Mouse (Mus musculus): ENCODE data around the gene Plcb2.

The Plcb2 gene

DNA sequence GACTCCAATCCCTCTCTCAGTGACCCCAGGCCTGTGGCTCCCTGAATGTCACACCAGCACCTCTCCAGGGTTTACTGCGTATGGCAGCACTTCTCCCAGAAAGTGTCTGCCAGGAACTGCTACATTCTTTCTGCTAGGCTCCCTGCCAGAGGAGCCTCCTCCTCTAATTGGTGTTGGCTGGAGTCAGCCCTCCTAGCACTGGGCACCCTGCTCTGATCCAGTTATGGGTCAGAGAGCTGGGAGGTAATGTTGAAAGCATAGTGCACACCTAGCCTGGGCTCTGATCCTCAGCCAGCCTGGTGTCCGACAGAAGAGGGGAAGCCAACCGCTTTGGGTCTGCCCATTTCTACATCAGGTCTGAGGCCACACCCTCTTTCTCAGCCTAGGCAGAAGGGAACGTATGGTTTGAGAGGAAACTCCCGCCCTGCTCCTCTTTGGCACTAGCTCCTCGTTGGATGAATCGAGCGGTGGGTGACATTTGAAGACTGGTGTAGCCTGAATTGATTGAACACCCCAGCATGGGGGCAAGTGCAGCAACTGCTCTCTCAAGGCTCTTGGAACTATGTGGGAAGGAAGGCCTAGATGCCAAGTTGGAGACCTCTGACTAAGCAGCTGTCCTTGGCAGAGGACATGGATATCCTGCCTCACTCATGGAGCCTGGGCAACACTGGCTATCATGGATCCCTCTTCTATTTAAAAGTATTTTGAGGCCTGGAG is 45.5 kb downstream of the Plcb2 start:
- peak; percentile 64 to 70 for DNase-seq

DNA sequence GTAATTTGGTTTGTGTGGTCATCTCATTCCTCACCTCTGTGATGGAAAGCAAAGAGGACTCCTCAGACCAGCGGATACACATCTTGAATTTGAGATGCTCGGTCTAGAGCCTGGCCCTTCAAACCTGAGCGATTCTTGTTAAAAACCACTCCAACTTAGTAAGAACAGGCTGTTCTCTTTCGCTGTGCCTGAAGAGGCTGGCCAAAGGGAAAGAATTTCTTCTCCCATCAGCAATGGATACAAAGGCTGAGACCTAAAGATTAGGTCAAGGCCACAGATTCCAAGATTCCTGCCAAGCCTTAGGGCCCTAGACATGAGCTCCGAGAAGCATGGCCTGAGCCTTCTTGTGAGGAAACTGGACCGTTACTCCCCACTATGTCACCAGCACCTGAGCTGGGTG is 47.3 kb downstream of the Plcb2 start:
- DNase-seq: no peak

DNA sequence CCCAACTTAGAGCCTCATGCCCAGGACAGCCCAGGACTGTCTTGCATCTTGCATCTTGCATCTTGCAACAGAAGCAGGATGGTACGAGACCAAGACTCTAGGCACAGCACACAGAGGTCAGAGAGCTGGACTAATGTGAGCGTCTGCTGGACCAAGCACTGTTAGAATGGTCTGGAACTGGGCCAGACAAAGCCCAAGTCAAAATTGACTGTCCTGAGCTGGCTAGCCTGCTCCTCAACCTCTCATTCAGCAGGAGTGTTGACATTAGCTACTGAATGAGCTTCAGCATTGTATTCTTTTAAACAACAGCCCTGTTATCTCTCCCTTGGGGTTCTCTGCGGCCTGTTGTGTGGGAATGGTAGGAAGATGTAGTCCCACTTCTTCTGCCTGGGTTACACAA is 48.7 kb downstream of the Plcb2 start:
- DNase-seq: no peak

DNA sequence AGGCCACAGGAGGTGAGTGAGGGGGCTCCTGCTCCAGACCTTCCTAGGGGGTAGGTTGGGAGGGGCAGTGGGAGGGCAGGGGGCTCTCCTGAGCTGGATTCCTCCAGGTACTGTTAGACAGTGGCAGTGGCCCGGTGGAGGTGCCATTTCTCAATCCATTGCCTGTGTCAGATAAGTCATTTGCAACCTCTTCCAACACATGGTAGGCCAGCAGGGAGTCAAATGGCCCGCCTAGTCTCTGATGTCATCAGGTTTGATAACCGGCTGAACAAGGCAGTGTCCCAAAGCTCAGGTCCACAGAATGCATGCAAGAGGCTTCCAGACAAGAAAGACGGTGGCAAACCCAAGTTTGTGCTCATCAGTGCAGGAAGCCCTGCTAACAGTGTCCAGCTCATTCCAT is 50.4 kb downstream of the Plcb2 start:
- peak in 1 of 2 experiments; percentile 41 for DNase-seq

DNA sequence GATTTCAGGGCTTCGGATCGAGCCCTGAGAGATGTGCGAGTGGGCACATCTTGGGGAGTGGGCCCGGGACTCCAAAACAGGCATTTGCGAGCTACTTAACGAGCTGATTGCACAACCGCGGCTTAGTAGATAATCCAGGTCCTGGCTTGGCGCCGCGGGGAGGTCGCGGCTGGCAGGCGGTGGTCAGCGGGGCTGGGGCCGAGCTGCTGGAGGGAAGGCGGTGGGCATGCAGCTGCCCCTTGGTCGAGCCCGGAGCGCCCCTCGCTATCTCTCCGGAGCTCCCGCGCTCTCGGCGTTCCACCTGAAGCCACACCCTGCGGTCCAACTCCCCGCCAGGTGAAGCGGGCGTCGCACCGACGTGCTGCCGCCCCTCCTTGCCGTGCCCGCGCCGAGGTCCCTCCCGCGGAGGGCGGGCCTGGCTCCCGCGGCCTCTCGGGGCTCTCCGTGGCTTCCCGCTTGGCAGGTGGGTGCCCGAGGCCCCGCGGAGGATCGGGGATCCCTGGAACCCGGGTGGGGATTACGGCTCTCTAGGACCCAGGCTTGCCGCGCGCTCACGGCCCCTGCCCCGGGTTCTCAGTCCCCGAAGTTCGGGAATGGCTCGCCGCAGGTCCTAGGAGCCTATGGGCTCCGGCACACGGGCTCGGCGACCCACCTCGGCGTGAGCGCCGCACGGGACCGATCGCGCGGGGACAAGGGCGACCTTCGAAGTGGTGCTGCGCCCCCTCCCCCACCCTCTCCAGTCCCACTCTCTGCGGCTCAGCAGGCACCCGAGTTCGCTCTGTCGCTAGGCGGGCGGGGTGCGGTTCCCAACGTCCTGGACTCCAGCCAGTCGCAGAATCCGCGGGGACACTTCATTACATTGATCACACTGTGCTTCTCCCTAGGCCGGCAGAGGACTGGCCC is 51.1 kb downstream of the Plcb2 start:
- DNase-seq: peak in 1 of 2 experiments; percentile 62

DNA sequence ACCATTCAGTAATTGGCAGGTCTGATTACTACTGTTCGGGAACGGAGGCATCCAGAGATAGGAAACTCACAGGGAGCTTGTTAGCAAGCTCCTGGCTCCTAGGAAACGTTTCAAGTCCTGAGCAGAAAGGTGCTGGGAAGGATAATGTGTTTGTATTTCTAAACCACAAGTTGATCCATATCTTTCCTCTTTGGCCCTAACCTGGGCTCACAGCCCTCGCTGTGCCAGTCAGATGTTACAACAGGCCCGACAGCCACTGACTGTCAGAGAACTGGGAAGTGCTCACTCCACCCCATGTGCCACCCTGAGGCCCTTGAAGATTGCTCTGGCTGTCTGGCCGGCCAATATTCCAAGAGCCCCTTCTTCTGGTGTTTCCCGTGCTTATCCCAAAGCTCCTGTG is 53.7 kb downstream of the Plcb2 start:
- DNase-seq: no peak

DNA sequence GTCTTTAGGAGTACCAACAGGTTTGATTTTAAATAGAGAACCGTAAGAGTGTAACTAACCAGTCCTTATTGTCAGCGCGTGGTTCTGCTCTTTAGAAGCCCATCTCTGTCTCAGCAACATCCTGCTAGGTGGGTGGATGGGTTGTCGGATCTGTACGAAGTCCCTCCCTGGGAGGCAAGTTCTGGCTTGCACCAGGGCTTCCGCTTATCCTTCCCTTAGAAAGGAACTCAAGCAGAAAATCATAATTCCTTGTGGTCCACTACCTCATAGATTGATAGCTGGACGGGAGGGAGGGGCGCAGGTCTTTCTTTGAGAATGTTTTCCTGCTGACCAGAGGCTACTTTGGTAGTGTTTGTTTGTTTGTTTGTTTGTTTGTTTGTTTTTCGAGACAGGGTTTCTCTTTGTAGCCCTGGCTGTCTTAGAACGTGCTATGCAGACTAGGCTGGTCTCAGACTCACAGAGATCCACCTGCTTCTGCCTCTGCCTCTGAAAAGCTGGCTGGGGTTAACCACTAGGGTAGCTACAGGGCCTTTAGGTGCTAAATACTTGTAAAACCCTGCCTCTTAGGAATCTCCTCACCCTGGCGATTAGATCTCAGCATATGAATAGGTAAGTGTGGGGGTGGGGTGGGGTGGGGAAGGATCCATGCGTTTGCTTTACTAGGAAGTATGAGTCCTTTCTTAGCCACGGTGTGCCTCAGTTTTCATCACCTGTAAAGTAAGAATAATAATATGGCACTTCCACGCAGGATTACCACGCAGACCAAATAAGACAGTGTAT is 54.4 kb downstream of the Plcb2 start:
- DNase-seq: no peak

DNA sequence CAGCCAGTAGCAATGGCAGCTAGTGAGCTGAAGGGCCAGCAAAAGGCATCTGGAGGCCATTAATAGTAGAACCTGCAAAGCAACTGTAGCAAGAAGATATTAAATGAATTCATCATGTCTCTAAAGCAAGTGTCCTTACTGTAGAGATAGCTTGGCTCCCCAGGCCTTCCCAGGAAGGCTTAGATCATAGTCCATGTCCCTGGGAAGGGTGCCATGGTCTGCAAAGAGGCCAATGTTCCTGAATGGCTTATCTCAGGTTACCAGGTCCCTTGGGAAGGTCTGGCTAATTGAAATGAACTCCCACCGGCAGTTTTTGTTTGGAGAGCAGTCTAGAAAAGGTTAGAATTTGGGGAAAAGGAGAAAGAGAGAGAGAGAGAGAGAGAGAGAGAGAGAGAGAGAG is 56.5 kb downstream of the Plcb2 start:
- peak in 1 of 2 experiments; percentile 66 for DNase-seq

DNA sequence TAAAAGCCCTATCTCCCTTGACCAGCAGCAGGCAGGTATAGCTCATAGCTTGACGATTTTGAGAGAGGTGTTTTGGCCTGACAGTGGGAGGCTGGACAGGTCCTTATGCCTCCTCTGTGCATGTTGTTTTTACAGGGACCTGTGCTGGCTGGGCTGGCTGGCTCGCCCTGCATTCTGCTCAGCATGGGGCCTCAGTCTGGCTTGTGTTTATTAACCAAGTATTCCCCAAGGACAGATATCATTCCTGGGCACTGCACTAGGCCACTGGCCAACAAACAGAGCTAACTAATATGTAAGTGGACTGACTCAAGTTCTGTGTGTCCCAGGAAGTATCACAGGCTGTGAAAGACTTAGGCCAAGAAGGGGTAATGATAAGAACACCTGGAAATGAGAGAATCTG is 58.5 kb downstream of the Plcb2 start:
- DNase-seq: peak; percentile 72 to 86

DNA sequence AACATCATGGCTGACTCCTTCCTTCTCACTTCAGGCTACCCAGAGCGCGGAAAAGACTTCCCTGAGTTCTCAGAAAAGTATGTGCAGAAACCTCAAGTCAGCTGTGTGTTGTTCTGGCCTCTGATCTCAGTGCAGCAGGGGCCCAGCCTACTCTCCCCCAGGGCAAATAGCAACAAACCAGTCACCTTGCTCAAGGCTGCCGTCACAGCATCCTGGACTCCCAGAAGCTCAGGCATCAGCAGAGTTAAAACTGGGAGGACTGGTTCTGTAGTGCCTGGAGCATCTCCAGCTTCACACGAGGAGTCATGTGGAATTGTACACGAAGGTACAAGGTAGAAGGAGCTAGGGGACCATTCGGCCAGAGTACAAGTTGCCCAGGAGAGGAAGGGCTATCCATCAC is 59.0 kb downstream of the Plcb2 start:
- peak; percentile 68 to 83 for DNase-seq

DNA sequence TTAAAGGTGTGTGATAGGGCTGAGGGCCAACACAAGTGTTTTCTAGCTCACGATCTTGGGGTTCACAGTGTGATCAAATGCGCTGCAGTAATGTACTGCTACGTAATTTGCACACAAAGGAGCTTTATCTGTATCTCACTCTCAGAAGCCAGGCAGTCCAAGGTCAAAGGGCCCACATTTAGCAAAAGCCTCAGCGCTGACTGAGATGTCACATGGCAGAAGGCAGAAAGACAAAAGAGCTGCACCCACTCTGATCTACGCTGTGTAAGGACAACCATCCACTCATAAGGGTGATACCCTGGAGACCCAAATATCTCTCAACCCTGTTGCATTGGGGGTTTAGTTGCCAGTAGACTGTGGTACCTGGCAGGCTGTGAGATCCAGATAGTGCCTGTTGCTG is 61.1 kb downstream of the Plcb2 start:
- DNase-seq: no peak

DNA sequence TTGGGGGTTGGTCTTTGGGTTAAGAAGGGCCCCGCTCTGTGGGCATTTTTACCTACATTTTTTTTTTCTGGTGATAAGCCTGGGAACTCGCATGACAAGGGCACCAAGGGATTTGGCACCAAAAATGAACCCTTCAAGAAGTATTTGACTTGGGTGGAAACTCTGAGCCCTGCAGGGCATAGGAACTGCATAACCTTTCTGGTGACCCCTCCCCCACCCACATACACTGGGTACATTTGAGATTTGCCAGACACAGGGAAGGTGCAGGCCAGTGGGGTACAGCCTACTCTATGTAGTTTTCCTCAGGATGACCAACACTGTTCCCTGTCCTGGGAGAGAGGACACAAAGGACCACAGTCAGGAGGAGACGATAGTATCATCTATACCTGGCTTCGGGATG is 62.6 kb downstream of the Plcb2 start:
- DNase-seq: peak; percentile 46 to 58

DNA sequence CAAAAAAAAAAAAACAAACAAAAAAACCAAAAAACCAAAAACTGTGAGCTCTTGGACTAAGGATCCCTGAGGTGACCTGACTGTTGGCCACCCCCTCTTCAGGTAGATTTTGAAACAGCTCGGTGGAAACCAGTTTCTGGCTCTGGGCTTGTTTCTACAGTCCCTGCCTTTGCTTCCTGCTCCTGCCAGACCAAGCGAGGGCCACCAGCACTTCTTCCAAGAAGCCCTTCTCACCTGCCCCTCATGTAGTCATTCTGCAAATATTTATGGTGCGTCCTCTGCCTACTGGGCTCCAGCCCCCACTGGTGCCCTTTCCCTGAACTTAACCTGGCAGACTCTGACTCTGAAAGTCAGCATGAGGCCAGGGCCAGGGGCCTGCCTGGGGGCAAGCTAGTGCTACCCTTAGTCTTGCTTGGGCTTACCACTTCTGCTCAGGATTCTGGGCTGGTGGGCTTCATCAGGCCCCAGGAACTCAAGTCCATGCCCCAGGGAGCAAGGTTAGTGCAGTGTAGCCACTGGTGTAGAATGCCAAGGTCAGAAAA is 63.2 kb downstream of the Plcb2 start:
- DNase-seq: peak; percentile 27 to 31

DNA sequence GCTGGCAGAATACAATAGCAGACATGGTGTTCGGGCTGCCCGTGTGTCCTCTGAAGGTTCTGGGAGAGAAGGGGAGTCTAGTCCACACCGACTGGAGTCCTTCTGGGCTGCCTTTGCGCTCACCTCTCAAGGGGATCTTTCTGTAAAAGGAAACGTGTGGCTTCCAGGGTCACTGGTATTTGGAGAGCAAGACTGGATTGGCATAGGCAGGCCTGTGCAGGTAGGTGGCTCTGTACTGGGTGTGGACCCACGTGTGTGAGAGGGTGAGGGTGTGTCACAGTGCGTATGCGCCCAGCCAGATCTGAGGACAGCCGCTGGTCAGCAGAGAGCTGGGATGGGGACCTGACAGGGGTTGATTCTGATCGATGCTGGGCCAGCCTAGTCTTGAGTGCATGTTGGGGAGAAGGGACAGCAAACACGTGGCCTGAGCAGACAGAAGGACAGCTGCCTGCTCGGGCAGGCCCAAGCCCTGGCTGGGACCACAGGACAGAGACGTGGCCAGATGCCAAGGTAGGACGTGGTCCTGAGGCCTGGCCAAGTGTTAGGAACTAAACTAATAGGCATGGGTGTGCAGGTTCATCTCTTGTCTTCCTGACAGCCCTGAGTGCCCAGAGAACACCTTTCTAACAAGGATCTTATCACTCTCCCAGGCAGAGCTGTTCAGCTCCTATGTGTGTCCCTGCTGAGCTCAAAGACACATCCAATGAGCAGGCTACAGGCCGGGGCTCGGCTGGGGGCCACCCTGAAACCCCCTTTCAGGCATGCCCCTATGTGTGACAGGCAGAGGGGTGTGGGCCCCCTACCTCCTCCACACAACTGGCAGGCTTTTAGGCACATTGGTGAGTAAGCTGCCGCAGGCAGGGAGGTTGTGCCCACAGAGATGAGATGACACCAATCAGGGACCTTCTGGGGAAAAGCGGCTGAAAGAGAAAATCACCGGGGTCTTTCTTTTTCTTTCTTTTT is 64.2 kb downstream of the Plcb2 start:
- DNase-seq: peak in 1 of 2 experiments; percentile 30

DNA sequence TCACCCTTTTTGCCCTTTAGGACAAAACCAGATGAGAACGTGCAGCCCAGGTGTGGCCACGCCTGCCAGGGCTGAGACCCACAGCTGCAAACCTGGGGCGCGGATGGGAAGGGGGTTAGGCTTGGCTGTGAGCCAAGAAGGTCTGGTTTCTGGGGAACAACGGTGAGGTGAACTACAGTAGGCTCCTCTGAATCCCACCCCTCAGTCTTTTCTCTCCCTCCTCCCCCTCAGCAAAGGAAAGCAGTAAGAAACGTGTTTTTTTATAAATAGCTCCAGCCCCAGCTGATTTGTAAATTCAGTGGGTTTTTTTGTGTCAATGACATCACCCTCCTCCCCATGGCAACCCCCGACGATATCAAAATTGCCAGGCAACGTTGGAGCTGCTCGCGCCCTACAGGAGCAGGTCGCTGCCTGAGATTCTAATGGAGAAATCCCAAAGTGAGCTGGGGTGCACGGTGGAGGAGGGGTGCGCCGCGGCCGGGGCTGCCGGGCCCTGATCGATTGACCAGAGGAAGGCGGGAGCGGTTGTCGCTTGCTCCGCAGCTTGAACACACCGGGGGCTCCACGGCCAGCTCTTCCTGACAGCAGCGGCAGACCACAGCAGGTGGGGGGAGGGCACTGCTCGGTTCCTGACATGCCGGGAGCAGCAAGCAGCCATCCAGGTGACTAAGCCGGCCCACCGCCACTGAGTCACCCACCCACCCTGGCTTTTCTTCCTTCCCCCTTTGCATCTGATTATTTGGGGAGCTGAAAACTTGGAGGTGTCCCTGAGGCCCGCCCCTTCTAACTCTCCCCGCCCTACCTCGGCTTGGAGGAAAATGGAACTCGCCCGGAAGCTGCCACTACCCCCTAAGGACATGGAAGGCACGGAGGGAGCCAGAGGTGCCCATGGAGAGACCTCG is 65.1 kb downstream of the Plcb2 start, which contains the start of gene Pak6:
Gene Pak6, plus strand, starts transcription at position 402 of the 902 bp plus-strand sequence.
- peak in 1 of 2 experiments; percentile 35 for DNase-seq

DNA sequence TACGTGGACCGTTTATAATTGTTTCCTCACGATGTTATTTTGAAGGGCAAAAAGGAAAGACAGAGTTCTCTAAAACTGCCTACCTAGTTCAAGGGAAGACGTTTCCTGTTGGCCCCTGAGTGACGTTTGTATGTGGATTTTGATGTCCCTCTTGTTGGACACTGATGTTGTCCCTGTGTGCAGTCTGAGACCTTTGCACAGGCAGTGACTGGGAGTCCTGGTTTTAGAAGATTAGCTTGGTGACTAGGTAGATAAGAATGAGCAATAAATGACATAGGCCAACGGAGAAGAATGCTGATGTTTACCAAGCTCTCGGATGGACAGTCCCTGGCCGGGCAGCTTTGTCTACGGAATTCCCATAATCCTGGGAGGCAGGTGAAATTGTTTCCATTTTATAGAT is 66.3 kb downstream of the Plcb2 start:
- DNase-seq: no peak

DNA sequence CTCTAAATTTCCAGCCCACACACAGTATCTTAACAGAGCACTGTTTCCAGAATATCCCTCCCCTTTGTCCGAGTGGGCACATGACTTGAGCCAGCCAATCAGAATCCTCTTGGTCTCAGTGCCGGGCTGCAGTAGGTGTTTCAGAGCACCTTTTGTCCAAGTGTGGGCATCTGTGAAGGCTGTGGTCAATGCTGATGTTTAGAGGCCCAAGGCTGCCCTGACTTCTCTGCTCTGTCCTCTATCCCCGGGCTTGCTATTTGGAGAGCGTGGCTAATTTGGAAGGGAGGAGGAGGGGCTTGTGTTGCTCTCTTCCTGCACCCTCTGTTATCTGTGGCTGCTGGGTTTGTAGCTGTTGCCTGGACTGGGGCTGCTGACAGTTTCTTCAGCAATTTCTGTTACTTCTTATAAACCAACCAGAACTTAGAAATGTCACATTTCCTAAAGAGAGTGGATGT is 68.2 kb downstream of the Plcb2 start:
- peak; percentile 37 to 59 for DNase-seq

DNA sequence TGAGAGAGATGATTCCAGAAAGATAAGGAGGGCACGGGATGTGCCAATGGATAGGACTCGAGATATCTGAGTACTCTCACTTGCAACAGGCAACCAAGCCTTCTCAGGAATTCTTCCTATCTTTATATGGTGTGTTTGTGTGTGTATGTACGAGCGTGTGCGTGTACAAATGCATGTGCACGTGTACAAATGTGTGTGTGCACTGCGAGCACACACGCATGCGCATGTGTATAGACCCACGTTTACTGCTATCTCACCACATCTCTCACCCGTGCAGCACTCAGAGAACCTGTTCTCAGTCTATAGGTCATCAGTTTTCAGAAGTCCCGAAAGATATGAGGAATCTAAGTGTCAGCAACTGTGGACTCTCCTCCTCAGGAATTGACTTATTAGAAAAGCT is 68.7 kb downstream of the Plcb2 start:
- no peak for DNase-seq

DNA sequence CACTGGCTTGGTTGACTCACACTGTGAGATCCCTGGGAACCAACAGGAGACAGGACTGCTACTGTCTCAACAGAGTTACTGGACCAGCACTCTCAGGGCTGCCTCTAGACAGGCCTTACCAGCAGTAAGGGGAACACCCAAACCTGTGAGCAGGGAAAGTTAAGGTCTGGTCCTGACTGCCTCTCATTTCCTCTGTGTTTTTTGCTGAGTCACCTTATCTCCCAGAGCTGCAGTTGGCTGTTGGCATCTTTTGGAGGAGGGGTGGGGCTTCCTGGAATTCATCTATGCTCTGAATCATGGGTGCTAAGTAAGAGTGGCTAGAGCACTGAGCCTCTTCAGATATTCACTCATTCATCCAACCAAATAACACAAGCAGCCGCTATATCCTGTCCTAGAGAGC is 69.2 kb downstream of the Plcb2 start:
- DNase-seq: peak; percentile 58 to 60

DNA sequence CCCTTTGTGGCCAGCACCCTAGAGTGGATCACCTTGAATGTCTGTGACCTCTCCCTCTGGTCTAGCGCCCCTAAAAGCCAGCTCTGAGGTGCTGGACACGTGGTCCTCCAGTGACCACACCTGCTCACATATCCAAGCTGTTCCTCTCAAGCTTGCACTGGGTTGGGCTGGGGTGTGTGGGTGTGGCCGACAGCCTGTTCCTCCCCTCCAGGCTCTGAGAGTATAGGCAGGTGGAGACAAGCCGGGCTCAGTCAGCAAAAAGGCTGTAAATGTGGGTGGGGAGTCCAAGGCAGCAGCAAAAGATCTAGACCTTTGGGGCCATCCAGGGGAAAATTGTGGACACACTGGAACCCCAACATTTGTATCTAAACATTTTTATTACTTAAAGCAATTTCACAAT is 69.8 kb downstream of the Plcb2 start:
- DNase-seq: peak in 1 of 2 experiments; percentile 34
